Mouse (Mus musculus): Measurements from ENCODE around the gene Eed. TPM values are rescaled to one million over a fixed set of nuclear protein-coding genes. Genes with fewer than 3 reads are reported as not detected.

Gene Eed
- total RNA-seq (2023), result 167 TPM

DNA sequence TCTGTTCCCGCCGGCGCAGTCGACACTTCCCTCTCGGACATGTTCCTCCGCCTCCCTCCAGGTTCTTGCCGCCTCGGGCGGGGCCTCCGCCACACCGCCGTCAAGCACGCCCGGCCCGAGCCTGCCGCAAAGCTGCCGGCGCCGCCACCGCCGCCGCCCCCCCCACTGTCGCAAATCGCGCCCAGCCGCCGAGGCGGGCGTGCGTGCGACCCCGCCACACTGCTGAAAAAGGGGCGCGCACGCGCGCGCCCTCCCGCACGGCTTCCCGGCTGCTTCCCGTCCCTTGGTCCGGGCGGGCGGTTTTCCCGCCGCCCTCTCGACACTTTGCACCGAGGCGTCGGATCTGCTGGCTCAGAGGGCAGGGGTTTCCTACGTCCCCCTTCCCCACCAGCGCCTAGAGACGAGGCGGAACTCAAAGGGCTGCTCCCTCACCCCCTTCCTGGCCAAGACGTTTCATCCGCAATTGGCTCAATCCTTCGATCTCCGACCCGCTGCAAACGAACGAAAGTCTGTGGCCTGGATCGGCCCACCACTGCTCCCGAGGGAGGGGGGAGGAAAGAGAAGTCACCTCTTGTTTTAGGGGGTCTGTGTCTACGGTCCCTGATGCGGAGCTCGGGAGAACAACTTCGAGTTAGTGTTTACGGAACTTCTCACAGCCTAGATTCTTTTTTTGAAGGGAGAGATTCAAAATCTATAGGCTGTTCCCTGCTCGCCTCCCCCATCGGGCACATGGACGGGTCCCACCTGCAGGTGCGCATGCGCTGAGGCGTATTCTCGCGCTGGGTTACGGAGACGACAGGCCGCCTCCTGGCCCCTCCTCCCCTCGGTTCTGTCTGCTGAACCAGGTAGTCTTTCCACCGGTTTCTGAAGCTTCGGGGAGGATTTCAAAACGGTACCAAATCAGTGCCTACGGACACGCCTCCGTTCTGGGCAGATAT, at the start of gene Eed:
Eed (minus strand) TSS at position 499 of the 938 bp plus-strand sequence.

DNA sequence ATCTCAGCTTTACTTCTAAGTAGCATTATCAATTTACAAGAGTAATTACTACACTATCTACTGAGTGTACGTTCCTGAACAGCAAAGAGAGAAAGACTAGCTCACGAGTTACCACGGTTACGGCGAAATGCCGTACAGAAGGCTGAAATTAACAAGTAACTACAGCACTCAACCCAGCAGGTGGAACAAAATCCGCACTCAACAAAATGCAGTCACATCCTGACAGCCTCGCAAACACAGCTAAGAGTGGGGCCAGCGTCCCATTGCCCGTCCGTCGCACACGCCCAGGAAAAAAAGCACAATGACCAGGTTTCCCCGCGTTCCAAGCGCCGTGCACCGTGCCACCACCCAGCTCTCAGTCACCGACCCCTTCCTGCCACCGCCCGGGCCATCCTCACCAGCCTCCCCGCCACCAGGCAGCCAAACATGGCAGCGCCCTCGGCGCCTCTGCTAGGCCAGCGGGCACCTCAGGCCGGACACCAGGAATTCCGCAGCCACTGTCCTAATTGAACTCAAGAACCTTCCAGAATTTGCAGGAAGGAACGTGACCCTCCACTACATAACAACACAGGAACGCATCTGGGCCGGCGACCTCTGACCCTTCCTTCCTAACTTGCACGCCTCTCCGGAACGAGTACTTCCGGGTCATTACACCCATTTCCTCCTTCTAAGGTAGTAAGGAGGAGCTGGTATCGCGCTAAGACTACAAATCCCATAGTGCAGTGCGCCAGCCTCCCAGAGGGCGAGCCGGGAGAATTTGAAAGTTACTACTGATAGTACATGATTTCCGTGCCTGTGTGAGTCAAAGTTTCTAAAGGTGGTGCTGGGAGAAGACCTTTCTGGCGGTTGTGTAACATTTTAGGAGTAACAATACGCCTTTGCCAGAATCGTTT, 40.0 kb downstream of the Eed start, which contains the start of gene Hikeshi:
Hikeshi (minus strand) TSS at position 634 of the 893 bp plus-strand sequence.

Other genes with a start within 250 kb of the Eed start
- not detected for gene Ccdc81, start 77.4 kb downstream of the Eed start, total RNA-seq (2023)
- gene Hikeshi, start 39.8 kb downstream of the Eed start, total RNA-seq (2023), result 36.9 TPM
- 228 TPM for gene Picalm, start 149.2 kb upstream of the Eed start, total RNA-seq (2023)